12 mouse cellular contexts compared by ENCODE assay signal in genomic region chr13:63256146-63256545, GRCm38 (mm10).
DNase-seq lines count a peak whose midpoint lies in the region; ATAC-seq and TF ChIP-seq lines count a peak whose summit lies in the region.
"Had no signal": no experiment of that assay in that cellular context is flagged by ENCODE, and none has a peak within 500 bp of the region (broad histone marks: within the 10 kb centered on the region; RNA-seq: fewer than 3 reads in every experiment).

No protein-coding gene starts in this region.

- peaks cover 38% of the 10 kb centered on the region for H3K79me2 ChIP-seq in liver, adult 2 months (ENCODE audit: control insufficient read depth, insufficient read depth, low read length)

- peaks cover 73% of the 10 kb centered on the region for H3K4me1 ChIP-seq in heart, embryonic 11.5 days (ENCODE audit: control insufficient read depth, insufficient read depth, low read length)
- peaks cover 65% of the 10 kb centered on the region for H3K4me1 ChIP-seq in liver, adult 2 months (ENCODE audit: control insufficient read depth, insufficient read depth, low read length)
- peaks cover 58% of the 10 kb centered on the region for H3K4me1 ChIP-seq in embryonic facial prominence, embryonic 14.5 days (ENCODE audit: control insufficient read depth, insufficient read depth, low read length)
- peaks cover 46% of the 10 kb centered on the region for H3K4me1 ChIP-seq in liver, embryonic 15.5 days (replicated peaks)

- intact Hi-C loops in heart, postnatal 36 days (cut with DNase I) = loop anchor here (5.0 kb wide), 1 partner anchor 76 kb away; no protein-coding TSS in a partner anchor

- no peak for DNase-seq in heart, postnatal 36 days
- DNase-seq in liver, adult 2 months (ENCODE audit: extremely low read depth, low read depth, low spot score) = peak; percentile 97
- no peak for DNase-seq in liver
- no peak for DNase-seq in embryonic facial prominence, embryonic 14.5 days (ENCODE audit: low spot score)
- DNase-seq in embryo, embryonic 11 days = no peak
- DNase-seq in urinary bladder, postnatal 10 days (ENCODE audit: low spot score) = no peak
- DNase-seq: adrenal gland, adult 8-10 months; cerebellum, adult 8-10 months had no signal

- 0 out of 2 replicates have a peak overlapping the region, but pooled peaks have one; percentile 0 for H3K27ac ChIP-seq in heart, embryonic 11.5 days (ENCODE audit: low read depth, low read length)
- H3K27ac ChIP-seq in liver, adult 2 months (replicated peaks; ENCODE audit: insufficient read depth, low read depth, low read length) = peak overlapping the region; percentile 81
- H3K27ac ChIP-seq in embryonic facial prominence, embryonic 14.5 days (replicated peaks; ENCODE audit: low read depth, low read length) = peak overlapping the region; percentile 29; the same call in 1 of the 2 replicates
- H3K27ac ChIP-seq in liver, embryonic 15.5 days (replicated peaks) = no peak overlapping the region
- H3K27ac ChIP-seq: hindbrain, embryonic 10.5 days had no signal

- WGBS in heart, embryonic 11.5 days (ENCODE audit: insufficient replicate concordance) = 81% methylated on average over 6 of the region's 6 CpGs
- 14% methylated on average over 6 of the region's 6 CpGs for WGBS in liver, adult 2 months
- 71% methylated on average over 6 of the region's 6 CpGs for WGBS in embryonic facial prominence, embryonic 14.5 days
- 69% methylated on average over 6 of the region's 6 CpGs for WGBS in liver, embryonic 15.5 days (ENCODE audit: insufficient replicate concordance)

- no peak overlapping the region for H3K4me2 ChIP-seq in heart, embryonic 11.5 days
- H3K4me2 ChIP-seq in embryonic facial prominence, embryonic 14.5 days (ENCODE audit: low read depth, low read length) = no peak overlapping the region
- H3K4me2 ChIP-seq in liver, embryonic 15.5 days = no peak overlapping the region
- H3K4me2 ChIP-seq: embryonic facial prominence, embryonic 13.5 days had no signal

- no peaks in the 10 kb centered on the region for H3K27me3 ChIP-seq in heart, embryonic 11.5 days (ENCODE audit: control insufficient read depth, insufficient read depth, low read length)
- no peaks in the 10 kb centered on the region for H3K27me3 ChIP-seq in liver, adult 2 months (ENCODE audit: control insufficient read depth, insufficient read depth, low read length)
- no peaks in the 10 kb centered on the region for H3K27me3 ChIP-seq in embryonic facial prominence, embryonic 14.5 days (replicated peaks; ENCODE audit: control insufficient read depth, insufficient read depth, low read length)
- no peaks in the 10 kb centered on the region for H3K27me3 ChIP-seq in liver, embryonic 15.5 days
- H3K27me3 ChIP-seq: embryonic facial prominence, embryonic 13.5 days had no signal

- ATAC-seq in heart, embryonic 11.5 days (replicated peaks; ENCODE audit: insufficient number of reproducible peaks, low FRiP score, low TSS enrichment) = no peak
- ATAC-seq in embryonic facial prominence, embryonic 14.5 days (ENCODE audit: low read depth) = no peak
- ATAC-seq in liver, embryonic 15.5 days (ENCODE audit: insufficient read depth) = peak; percentile 49

- H3K36me3 ChIP-seq in heart, embryonic 11.5 days (ENCODE audit: control insufficient read depth, insufficient read depth, low read length) = peaks cover 3% of the 10 kb centered on the region
- peaks cover 3% of the 10 kb centered on the region; the same call in 1 of the 2 replicates for H3K36me3 ChIP-seq in liver, adult 2 months (ENCODE audit: control insufficient read depth, insufficient read depth, low read length)
- H3K36me3 ChIP-seq in embryonic facial prominence, embryonic 14.5 days (ENCODE audit: control insufficient read depth, insufficient read depth, low read length) = peaks cover 35% of the 10 kb centered on the region
- 0 out of 2 replicates have a peak, but pooled peaks cover 4% of the 10 kb centered on the region for H3K36me3 ChIP-seq in liver, embryonic 15.5 days (replicated peaks)

- H3K9ac ChIP-seq in heart, embryonic 11.5 days (ENCODE audit: low read depth, low read length) = no peak overlapping the region
- H3K9ac ChIP-seq in liver, adult 2 months (ENCODE audit: low read depth, low read length) = peak overlapping the region; percentile 36
- H3K9ac ChIP-seq in embryonic facial prominence, embryonic 14.5 days (ENCODE audit: low read depth, low read length) = no peak overlapping the region
- H3K9ac ChIP-seq in liver, embryonic 15.5 days = no peak overlapping the region
- H3K9ac ChIP-seq: embryonic facial prominence, embryonic 13.5 days had no signal

- TF ChIP-seq POLR2A in liver, adult 2 months (IDR thresholded peaks at IDR 0.05; ENCODE audit: extremely low read depth, insufficient read depth, low read length) = no peak

- H3K9me3 ChIP-seq in heart, embryonic 11.5 days (replicated peaks; ENCODE audit: control insufficient read depth, low read length) = no peaks in the 10 kb centered on the region
- H3K9me3 ChIP-seq in embryonic facial prominence, embryonic 14.5 days (ENCODE audit: control insufficient read depth, low read length) = no peaks in the 10 kb centered on the region
- no peaks in the 10 kb centered on the region for H3K9me3 ChIP-seq in liver, embryonic 15.5 days (replicated peaks)
- H3K9me3 ChIP-seq: embryonic facial prominence, embryonic 13.5 days; hindbrain, embryonic 10.5 days had no signal

- TF ChIP-seq CTCF in liver, adult 2 months (IDR thresholded peaks at IDR 0.05; ENCODE audit: low read depth, low read length) = no peak

- no peak overlapping the region for H3K4me3 ChIP-seq in heart, embryonic 11.5 days (ENCODE audit: low read depth, low read length)
- H3K4me3 ChIP-seq in liver, adult 2 months (ENCODE audit: insufficient read depth, low read depth, low read length) = peak overlapping the region; percentile 15; the same call in 1 of the 2 replicates
- no peak overlapping the region for H3K4me3 ChIP-seq in embryonic facial prominence, embryonic 14.5 days (ENCODE audit: low read depth, low read length)
- no peak overlapping the region for H3K4me3 ChIP-seq in liver, embryonic 15.5 days (replicated peaks)
- H3K4me3 ChIP-seq: embryonic facial prominence, embryonic 13.5 days; hindbrain, embryonic 10.5 days had no signal
